ENCODE assay signal across 10 mouse cellular contexts in genomic region chr12:71954180-71954935, GRCm38 (mm10).
DNase-seq lines count a peak whose midpoint lies in the region; ATAC-seq and TF ChIP-seq lines count a peak whose summit lies in the region.
"Had no signal": no experiment of that assay in that cellular context is flagged by ENCODE, and none has a peak within 500 bp of the region (broad histone marks: within the 10 kb centered on the region; RNA-seq: fewer than 3 reads in every experiment).

No protein-coding gene starts in this region.

- H3K27me3 ChIP-seq in hindbrain, embryonic 15.5 days = no peaks in the 10 kb centered on the region
- H3K27me3 ChIP-seq in hindbrain, embryonic 16.5 days (replicated peaks; ENCODE audit: control insufficient read depth, insufficient read depth, low read length) = no peaks in the 10 kb centered on the region
- no peaks in the 10 kb centered on the region for H3K27me3 ChIP-seq in midbrain, postnatal 0 days (ENCODE audit: insufficient read depth, low read length)
- no peaks in the 10 kb centered on the region for H3K27me3 ChIP-seq in midbrain, embryonic 14.5 days (ENCODE audit: control insufficient read depth, insufficient read depth, low read length)
- H3K27me3 ChIP-seq in neural tube, embryonic 14.5 days (ENCODE audit: control insufficient read depth, insufficient read depth, low read length) = no peaks in the 10 kb centered on the region

- no peak overlapping the region for H3K4me3 ChIP-seq in hindbrain, embryonic 15.5 days
- no peak overlapping the region for H3K4me3 ChIP-seq in hindbrain, embryonic 16.5 days (ENCODE audit: low read length)
- no peak overlapping the region for H3K4me3 ChIP-seq in midbrain, postnatal 0 days (ENCODE audit: low read depth, low read length)
- no peak overlapping the region for H3K4me3 ChIP-seq in midbrain, embryonic 14.5 days (replicated peaks; ENCODE audit: low read depth, low read length)
- no peak overlapping the region for H3K4me3 ChIP-seq in neural tube, embryonic 14.5 days (ENCODE audit: low read depth, low read length)

- H3K9ac ChIP-seq in hindbrain, embryonic 15.5 days = no peak overlapping the region
- H3K9ac ChIP-seq in hindbrain, embryonic 16.5 days (ENCODE audit: low read depth, low read length) = no peak overlapping the region
- H3K9ac ChIP-seq in midbrain, postnatal 0 days (replicated peaks; ENCODE audit: low read length, poor library complexity, severe bottlenecking) = no peak overlapping the region
- H3K9ac ChIP-seq in midbrain, embryonic 14.5 days (replicated peaks; ENCODE audit: low read length) = no peak overlapping the region
- H3K9ac ChIP-seq in neural tube, embryonic 14.5 days (replicated peaks; ENCODE audit: low read depth, low read length) = no peak overlapping the region

- H3K9me3 ChIP-seq in hindbrain, embryonic 15.5 days = no peaks in the 10 kb centered on the region
- no peaks in the 10 kb centered on the region for H3K9me3 ChIP-seq in hindbrain, embryonic 16.5 days (ENCODE audit: control insufficient read depth, low read length)
- H3K9me3 ChIP-seq in midbrain, postnatal 0 days (ENCODE audit: low read length) = no peaks in the 10 kb centered on the region
- H3K9me3 ChIP-seq in midbrain, embryonic 14.5 days (ENCODE audit: control insufficient read depth, low read length) = no peaks in the 10 kb centered on the region
- H3K9me3 ChIP-seq in neural tube, embryonic 14.5 days (ENCODE audit: control insufficient read depth, low read length) = no peaks in the 10 kb centered on the region

- H3K36me3 ChIP-seq in hindbrain, embryonic 15.5 days = peaks cover 50% of the 10 kb centered on the region
- peaks cover 20% of the 10 kb centered on the region for H3K36me3 ChIP-seq in hindbrain, embryonic 16.5 days (ENCODE audit: control insufficient read depth, insufficient read depth, low read length)
- peaks cover 42% of the 10 kb centered on the region for H3K36me3 ChIP-seq in midbrain, postnatal 0 days (ENCODE audit: insufficient read depth, low read length)
- H3K36me3 ChIP-seq in midbrain, embryonic 14.5 days (ENCODE audit: control insufficient read depth, insufficient read depth, low read length) = peaks cover 50% of the 10 kb centered on the region
- H3K36me3 ChIP-seq in neural tube, embryonic 14.5 days (ENCODE audit: control insufficient read depth, insufficient read depth, low read length) = peaks cover 18% of the 10 kb centered on the region

- DNase-seq in midbrain, postnatal 0 days (ENCODE audit: low spot score) = peak; percentile 55
- no peak for DNase-seq in midbrain, embryonic 14.5 days
- DNase-seq in kidney, postnatal 14 days = peak; percentile 51
- no peak for DNase-seq in thymus, postnatal 10 days (ENCODE audit: low spot score in 2 of 2)
- DNase-seq in thymus, postnatal 36 days = no peak
- DNase-seq: cerebellum, adult 11-12 months; thymus, postnatal 4 days had no signal

- peak overlapping the region; percentile 20; the same call in 1 of the 2 replicates for H3K27ac ChIP-seq in hindbrain, embryonic 15.5 days (replicated peaks)
- H3K27ac ChIP-seq in hindbrain, embryonic 16.5 days (ENCODE audit: low read depth, low read length) = no peak overlapping the region
- no peak overlapping the region for H3K27ac ChIP-seq in midbrain, postnatal 0 days (ENCODE audit: low read depth, low read length)
- H3K27ac ChIP-seq in midbrain, embryonic 14.5 days (replicated peaks; ENCODE audit: low read depth, low read length) = no peak overlapping the region
- no peak overlapping the region; the same call in 1 of the 2 replicates for H3K27ac ChIP-seq in neural tube, embryonic 14.5 days (ENCODE audit: low read depth, low read length)

- TF ChIP-seq CTCF in midbrain, postnatal 0 days (IDR thresholded peaks at IDR 0.05) = no peak

- H3K4me2 ChIP-seq in hindbrain, embryonic 15.5 days = no peak overlapping the region
- H3K4me2 ChIP-seq in hindbrain, embryonic 16.5 days (ENCODE audit: low read length) = no peak overlapping the region
- H3K4me2 ChIP-seq in midbrain, postnatal 0 days (ENCODE audit: low read depth, low read length, poor library complexity, severe bottlenecking) = no peak overlapping the region
- H3K4me2 ChIP-seq in midbrain, embryonic 14.5 days (ENCODE audit: low read length) = no peak overlapping the region
- H3K4me2 ChIP-seq in neural tube, embryonic 14.5 days (ENCODE audit: low read depth, low read length) = no peak overlapping the region

- H3K4me1 ChIP-seq in hindbrain, embryonic 15.5 days (replicated peaks) = peaks cover 26% of the 10 kb centered on the region
- H3K4me1 ChIP-seq in hindbrain, embryonic 16.5 days (ENCODE audit: control insufficient read depth, insufficient read depth, low read depth, low read length) = peaks cover 11% of the 10 kb centered on the region; the same call in 1 of the 2 replicates
- H3K4me1 ChIP-seq in midbrain, postnatal 0 days (ENCODE audit: insufficient read depth, low read length) = no peaks in the 10 kb centered on the region; the same call in 1 of the 2 replicates
- peaks cover 5% of the 10 kb centered on the region for H3K4me1 ChIP-seq in midbrain, embryonic 14.5 days (ENCODE audit: control insufficient read depth, insufficient read depth, low read length)
- H3K4me1 ChIP-seq in neural tube, embryonic 14.5 days (ENCODE audit: control insufficient read depth, insufficient read depth, low read length) = 0 out of 2 replicates have a peak, but pooled peaks cover 3% of the 10 kb centered on the region

- no peak for ATAC-seq in hindbrain, embryonic 15.5 days (ENCODE audit: low FRiP score, low read depth)
- ATAC-seq in hindbrain, embryonic 16.5 days = no peak
- ATAC-seq in midbrain, postnatal 0 days (ENCODE audit: low FRiP score) = no peak
- ATAC-seq in midbrain, embryonic 14.5 days (ENCODE audit: low FRiP score, low TSS enrichment) = no peak
- ATAC-seq in neural tube, embryonic 14.5 days (ENCODE audit: low read depth) = 0 out of 2 replicates have a peak, but pooled peaks have one; percentile 44

- WGBS in hindbrain, embryonic 15.5 days = 33% methylated on average over 5 of the region's 5 CpGs
- WGBS in hindbrain, embryonic 16.5 days = 44% methylated on average over 5 of the region's 5 CpGs
- WGBS in midbrain, postnatal 0 days = 50% methylated on average over 5 of the region's 5 CpGs
- 67% methylated on average over 5 of the region's 5 CpGs for WGBS in midbrain, embryonic 14.5 days
- WGBS in neural tube, embryonic 14.5 days = 35% methylated on average over 5 of the region's 5 CpGs

Comparison
In these comparisons a context has a peak if more than half of its experiments do, and no peak if none do; other contexts are left out.
1. DNase-seq: peak in midbrain, postnatal 0 days (single experiment) and kidney, postnatal 14 days (single experiment); none in midbrain, embryonic 14.5 days (single experiment), thymus, postnatal 10 days (0 of 2) and thymus, postnatal 36 days (0 of 2).